Mouse (Mus musculus): ENCODE measurements around the gene B4galnt1.

DNA sequence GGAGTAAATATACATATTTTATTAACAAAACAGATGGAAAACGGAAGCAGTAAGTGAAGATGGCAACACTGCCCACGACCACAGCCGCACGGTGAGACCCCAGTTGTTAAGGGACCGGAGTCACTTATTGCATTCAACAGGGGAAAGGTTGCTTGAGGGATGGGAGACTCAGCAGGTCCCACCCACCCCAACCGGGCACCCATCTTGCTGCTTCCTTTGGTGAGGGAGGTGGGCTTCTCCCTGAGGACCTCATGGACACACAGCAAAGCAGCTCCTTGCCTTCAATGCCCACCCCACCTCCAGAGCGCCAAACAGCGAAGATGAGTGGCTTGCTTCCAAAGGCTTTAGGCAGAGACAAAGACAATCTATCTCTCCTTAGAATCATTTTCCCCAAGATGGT is 32.1 kb downstream of the B4galnt1 start:
- TF ChIP-seq CTCF (IDR thresholded peaks at IDR 0.05; ENCODE audit: extremely low read depth, insufficient read depth, low read length) (no peak), POLR2A (IDR thresholded peaks at IDR 0.05; ENCODE audit: extremely low read depth, insufficient read depth, low read length) (no peak)

Data from cortical plate, adult 2 months (tissue).